Mouse (Mus musculus) ZHBTc4 (cell line): Measurements from ENCODE around the gene Steap4.
"Not testable (repeated sequence)": the region's sequence is repeated elsewhere in the genome, so short reads cannot be mapped to it uniquely, and the experiment has no call there.

Experiments
- DNase-seq: peaks from one replicate; pipeline ENCODE4 v3.0.0-alpha.2; 2011; ENCODE audit warnings: low read depth, low spot score

The Steap4 gene

DNA sequence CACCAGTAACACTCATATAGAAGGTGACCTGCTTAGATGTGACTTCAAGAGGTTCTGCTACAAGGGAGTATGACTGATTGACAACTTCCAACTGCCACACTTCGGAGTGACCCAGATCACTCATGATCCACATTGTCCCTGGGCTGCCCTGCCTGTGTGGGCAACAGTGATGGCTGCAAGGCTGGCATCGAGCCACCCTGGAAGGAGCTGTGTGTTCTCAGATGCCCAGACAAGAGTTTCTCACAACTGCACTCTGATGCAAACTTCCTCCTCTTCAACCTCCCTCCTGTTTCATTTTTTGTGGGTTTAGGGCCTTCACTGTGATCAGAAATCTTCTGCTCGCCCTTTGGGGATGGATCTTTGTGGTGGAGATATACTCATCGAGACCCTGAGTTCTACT is 28.2 kb downstream of the Steap4 start:
- no peak for DNase-seq

DNA sequence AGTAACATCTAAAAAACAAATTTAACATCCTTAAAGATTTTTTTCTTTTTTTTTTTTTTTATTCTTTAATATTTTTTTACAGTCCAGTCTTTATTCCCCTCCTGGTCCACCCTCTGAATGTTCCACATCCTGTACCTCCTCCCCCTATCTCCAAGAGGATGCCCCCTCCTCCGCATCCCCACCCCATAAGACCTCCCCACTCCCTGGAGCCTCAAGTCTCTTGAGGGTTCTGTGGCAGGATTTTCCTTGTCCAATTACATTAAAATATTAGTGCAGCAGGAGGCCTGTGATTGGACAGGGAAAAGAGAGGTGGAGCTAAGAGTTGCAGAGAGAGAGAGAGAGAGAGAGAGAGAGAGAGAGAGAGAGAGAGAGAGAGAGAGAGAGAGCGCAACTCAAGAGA is 31.4 kb downstream of the Steap4 start:
- not testable (repeated sequence) for DNase-seq

DNA sequence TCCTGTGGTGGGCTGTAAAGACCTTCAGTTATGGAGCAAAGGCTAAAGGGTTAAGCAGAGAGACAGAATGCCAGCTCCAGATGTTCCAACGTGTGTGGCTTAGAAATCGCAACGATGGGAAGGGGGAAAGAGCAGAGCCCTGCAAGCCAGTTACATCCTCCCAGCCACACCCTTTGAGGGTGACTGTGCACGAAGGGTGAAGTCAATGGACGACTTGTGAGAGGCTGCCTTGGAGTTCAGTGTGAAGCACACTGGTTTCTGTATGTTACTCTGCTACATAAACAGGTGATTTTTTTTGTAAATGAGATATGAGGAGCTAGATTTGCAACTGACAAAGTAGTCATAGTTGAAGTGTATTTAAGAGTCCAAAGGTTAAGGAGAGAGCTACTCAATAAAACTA is 33.5 kb downstream of the Steap4 start:
- DNase-seq, result no peak

DNA sequence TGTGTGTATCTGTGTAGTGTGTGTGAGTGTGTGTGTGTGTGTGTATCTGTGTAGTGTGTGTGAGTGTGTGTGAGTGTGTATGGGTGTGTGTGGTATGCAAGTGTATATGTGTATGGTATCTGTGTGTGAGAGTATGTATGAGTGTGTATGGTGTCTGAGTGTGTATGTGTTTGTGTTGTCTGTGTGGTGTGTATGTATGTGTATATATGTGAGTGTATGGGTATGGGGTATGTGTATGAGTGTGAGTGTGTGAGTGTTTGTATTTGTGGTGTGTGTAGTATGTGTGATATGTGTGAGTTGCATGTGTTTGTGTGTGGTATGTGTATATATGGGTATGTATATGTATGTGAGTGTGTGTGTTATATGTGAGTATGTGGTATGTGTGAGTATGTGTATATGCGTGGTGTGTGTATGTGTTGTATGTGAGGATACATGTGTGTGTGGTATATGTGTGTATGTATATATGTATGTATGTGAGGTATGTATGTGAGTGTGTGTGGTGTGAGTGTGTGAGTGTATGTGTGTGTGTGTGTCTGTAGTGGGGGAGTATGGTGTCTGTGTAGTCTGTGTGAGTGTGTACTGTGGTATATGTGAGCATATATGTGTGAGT is 35.1 kb downstream of the Steap4 start:
- DNase-seq, result no peak

- peak; percentile 37 for DNase-seq
Measured at GRCm38 (mm10) chr5:7996401-7997044, 36.3 kb downstream of the Steap4 start.

- DNase-seq, result no peak
Measured at GRCm38 (mm10) chr5:7997086-7997485, 36.8 kb downstream of the Steap4 start.

GRCm38 (mm10) chr5:8000466-8000865 is 40.2 kb downstream of the Steap4 start:
- DNase-seq, result no peak

DNA sequence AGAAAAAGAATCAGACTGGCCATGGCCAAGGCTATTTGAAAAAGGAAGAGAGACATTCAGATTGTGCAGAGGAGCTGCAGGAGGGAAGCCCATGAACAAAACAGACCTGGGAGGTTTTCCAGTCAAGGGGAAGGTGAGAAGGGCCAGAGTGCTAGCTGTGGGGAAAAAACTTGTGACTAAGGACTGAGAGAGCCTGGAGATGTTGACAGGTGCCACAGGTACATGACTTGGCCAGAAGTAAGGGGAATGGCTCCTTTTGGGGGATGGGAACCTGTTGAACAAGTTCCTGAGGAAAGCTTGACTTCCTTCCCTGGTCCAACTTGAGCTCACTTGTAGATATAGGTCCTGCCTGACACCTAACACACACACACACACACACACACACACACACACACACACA is 42.6 kb downstream of the Steap4 start:
- no peak for DNase-seq

- no peak for DNase-seq
Measured at GRCm38 (mm10) chr5:8013276-8013675, 53.0 kb downstream of the Steap4 start.
